Mouse (Mus musculus): ENCODE data around the gene Cox7a2.

Cox7a2 gene

DNA sequence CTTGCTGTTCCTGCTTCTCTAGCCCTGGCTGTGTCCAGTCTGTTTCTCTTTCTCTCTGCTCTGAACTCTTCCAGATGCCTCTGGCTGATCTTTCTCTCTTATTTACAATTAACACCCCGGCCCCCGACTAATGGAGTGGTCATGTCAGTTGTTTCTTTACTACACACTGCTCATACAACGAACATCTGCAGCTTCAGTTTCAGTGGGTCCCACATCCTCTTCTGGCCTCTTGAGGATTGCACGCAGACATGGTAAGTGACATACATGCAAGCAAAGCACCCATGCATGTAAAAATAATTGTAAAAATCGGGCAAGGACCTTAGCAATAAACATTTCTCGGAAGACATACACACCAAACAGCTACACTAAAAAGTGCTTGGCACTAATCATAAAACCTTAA lies 24.1 kb downstream of the Cox7a2 start:
- in situ Hi-C loops (cut with MseI, MboI), result no loop called here

DNA sequence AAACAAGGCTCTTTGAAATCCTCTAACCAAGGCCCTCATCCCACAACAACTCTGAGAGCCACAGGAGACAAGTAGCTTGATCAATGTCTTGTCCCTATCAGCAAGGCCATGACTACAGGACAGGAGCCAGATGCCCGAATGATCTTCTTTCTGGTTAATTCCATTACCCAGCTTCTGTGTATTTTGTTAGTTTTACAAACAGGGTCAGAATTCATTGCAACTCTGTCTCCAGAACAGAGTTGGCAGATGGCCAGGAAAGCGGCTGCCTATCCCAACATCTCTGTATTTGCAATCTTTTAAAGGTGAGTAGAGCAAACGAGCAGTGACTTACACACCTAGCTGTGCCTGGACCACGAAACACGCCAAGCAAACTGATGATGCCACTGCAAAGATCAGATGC lies 29.4 kb downstream of the Cox7a2 start:
- in situ Hi-C loops (cut with MseI, MboI), result no loop called here

DNA sequence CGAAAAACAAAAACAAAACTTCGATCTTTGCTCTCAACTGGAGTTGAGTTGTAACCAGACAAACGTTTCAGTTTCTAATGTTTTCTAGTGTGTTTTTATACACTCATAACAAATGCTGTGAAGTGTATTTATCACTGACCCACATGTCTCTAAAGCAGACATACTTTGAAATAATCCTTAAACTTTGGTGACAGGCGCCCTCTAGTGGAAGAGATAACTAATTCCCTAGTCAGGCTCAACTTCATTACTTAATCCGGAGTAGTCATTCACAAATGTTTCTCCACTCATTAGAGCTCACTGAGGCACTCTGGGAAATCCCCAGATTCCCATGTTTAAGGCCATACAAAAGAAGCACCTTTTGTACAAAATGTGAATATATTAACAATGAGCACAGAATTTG lies 36.6 kb downstream of the Cox7a2 start:
- in situ Hi-C loops (cut with MseI, MboI), result loop anchor here (10.0 kb wide), 2 partner anchors 678 to 948 kb away; no protein-coding TSS in a partner anchor

DNA sequence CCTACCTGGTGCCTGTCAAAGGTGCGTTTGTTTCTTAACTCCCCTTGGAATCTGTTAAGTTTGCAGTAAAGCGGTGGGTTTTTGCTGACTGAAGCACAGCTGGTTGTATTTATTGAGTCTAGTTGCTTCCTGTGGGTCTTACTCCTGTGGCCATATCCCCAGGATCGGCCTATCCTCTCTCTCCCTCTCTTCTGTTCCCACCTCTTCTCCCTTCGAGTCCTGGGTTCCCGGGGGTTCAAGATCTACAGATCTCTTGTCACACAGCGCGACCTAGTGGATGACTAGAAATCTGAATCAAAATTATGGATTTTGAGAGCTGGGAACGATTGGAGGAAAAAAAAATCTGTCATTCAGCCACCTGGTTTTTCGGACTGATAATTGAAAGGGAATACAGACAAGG lies 38.6 kb downstream of the Cox7a2 start:
- in situ Hi-C loops (cut with MseI, MboI), result loop anchor here (10.0 kb wide), 2 partner anchors 676 to 946 kb away; no protein-coding TSS in a partner anchor

DNA sequence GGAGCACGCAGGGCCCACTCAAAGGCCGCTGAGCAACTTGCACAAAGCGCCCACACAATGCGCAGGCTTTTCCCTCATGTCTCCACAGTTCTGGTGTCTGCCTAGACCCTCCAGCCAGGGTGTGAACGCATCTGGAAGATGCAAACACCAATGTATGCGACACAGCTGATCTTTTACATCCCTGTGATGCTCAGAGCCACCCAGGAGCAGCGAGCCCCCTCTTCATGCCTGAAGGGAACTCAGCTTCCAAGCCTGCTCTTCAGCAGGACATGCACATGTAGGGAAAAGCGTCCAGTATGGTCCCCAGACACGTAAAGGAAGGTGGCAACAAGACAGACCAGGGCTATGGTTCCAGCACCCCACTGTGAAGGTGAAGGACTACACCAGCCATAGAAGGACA lies 39.5 kb downstream of the Cox7a2 start:
- in situ Hi-C loops (cut with MseI, MboI), result loop anchor here (10.0 kb wide), 2 partner anchors 675 to 945 kb away; no protein-coding TSS in a partner anchor

DNA sequence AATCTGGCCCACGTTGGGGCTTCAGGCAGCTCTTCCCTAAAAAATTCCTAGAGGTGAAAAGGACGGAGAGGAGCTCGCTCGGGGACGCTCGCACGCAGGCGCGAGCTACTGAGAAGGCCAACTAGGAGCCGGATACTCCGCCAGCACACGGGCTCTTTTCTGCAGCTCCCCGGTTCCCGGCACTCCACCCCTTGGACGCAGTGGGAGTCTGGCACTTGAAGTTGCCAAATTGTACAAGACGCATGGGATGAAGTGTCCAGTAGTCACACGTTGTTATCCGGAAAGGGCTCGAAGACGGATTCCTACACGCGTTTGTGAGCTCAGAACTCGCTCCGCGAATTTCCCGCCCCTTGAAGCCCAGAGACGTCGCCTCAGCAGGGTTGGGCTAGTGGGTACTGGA lies 40.2 kb downstream of the Cox7a2 start:
- in situ Hi-C loops (cut with MseI, MboI), result loop anchor here (10.0 kb wide), 4 partner anchors 265 to 935 kb away; no protein-coding TSS in a partner anchor

DNA sequence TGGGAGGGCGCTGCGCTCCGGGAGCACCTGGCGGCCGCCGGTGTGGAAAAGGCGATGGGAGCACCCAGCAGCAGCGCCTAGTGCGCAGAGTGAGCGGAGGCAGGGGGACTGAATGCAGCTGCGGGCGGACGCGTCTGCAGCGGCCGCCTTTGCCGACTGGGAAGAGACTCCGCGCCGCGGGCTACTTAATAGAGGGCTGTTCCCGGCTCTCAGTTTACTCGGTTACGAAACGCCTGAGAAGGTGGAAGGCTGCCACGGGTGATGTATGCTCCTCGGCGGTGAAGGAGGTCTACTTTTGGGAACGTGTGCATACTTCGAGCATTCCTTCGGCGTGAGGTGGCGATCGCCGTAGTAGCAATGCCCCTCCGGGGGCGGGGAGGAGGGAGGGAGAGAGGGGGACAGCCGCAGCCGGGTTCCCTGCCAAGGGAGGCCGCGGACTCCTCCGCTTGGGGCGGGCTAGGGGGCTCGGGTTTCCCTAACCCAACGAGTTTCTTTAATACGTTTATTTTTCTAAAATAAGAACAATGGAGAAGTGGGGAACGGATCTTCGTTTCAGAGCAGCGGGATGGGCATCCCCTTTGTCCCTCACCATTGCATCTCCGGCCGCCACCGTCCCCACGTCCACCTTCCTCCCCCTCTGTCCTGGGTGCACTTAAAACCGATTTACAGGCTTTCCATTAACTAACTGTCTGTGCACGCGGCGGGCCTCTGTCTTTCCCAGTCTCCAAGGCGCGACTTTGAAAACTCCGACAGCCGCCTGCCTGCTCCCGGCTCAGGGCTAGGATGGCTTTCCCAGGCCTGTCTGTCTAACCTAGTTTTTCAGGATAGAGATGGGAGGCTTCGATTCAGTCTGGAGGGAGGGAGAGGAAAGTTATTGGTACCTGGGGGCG lies 41.0 kb downstream of the Cox7a2 start, which contains the start of gene Col12a1:
TSS of gene Col12a1 (minus strand) at position 351 of the 890 bp plus-strand sequence.
- in situ Hi-C loops (cut with MseI, MboI), result loop anchor here (10.0 kb wide), 4 partner anchors 264 to 934 kb away; no protein-coding TSS in a partner anchor

DNA sequence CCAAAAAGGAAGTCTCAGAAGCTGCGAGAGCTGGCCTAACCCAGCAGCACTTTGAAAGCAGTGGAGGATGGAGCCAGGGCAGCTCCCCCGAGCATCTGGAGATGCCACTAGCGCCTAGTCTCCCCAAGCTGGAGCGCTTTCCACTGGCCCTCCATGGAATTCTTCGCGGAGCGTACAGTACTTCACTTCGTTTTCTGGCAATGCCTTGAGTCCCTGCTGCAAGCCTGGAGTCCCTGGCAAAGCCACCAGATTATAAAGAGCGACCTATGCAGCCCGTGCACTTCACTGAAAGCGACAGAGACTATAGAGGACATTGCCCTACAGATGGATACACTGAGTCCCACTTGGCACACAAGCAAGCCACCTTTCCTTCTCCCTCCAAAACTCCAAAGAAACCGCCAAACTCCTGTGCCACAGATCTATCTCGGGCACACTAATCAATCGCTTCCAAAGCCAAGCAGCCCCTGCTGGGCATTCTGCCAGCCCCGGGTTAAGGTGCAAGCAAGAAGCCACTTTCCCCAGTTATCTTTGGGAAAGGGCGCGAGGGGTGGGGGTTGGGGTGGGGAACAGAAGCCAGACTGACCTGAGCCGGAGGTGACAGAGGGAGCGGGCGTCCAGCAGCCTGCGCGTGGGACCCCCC lies 41.7 kb downstream of the Cox7a2 start:
- in situ Hi-C loops (cut with MseI, MboI), result loop anchor here (10.0 kb wide), 4 partner anchors 263 to 933 kb away; no protein-coding TSS in a partner anchor

DNA sequence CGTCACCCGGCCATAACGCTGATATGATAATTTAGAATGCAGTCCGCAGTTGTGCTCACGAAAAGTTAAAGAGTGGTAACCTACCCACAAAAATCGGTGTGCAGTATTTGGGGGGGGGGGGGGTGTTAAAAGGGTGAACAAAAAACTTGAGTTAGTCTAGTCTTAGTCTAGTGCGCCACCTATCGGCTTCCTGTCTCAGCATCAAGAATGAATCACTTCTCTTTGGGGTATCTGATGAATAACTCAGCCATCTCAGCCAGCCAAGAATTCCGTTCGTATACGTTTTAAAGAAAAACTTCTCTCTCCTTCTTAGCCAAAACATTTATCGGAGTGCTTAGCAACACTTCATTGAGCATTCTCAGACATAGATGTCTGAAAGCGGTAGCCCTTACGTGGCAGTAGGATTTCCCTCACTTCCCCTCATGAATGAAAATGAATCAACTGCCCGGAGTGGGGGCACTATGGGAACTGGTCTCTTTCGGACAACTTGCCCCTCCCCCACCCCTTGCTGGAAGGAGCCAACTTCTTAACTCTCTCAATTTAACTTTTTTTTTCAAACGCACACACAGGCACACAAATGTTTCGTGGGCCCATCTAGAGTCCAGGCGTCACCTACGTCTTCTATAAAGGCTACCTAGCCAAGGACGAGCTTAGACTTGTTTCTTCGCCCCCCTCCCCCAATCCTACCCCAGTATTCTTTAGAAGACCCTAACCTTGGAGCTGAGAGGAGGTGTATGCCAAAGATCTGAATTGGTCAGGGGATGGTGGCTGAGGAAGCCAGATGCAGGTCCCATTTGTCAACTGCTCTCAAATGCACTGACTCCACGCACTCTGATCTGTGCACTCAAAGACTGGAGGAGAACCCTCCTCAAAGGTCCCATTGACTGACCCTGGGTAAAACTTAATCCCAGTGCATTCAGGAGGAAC lies 42.5 kb downstream of the Cox7a2 start:
- in situ Hi-C loops (cut with MseI, MboI), result loop anchor here (10.0 kb wide), 4 partner anchors 262 to 932 kb away; no protein-coding TSS in a partner anchor

DNA sequence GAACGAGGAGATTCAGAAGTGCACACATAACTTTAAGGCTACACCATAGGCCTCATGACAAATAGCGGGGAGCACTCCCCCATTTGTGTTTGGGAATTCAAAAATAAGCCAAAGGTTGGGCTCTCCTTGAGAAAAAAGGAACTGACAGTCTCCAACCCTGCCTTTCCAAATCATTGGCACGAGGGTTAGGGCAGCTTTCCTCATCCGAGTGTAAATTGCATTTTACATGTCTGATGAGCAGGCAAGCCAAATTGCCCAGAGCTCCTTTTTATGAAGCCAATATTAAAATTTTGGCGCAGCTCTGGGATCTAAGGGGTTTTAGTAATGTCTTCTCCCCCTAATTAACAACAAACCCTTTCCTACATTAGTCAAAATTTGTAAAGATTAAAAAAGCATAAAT lies 43.2 kb downstream of the Cox7a2 start:
- in situ Hi-C loops (cut with MseI, MboI), result loop anchor here (10.0 kb wide), 4 partner anchors 262 to 932 kb away; no protein-coding TSS in a partner anchor

DNA sequence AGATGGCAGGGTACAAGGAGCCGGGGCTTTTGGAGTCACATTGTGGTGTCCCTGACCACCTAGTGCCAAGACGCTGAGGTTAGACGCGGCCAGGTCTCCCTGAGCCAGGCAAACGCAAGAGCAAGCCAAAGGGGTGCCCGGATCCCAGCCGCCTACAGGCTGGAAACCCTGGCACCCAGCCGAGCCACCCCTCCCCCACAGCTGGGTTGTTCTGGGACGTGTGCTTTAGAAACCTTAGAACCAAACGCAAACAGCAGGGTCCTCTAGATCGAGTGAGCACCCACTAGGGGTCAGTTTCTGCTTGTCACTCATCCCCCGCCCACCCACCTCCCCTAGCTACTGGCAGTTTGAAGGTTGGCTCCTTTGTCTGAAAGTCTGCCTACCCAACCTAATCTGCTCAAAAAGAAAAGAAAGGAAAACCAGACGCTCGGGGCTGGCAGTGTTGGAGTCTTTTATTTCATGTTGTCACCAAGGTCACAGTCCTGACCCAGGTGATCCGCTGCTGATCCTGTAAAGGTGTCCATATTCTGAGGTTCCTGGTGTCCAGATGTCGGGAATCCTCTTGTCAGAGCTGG lies 45.1 kb downstream of the Cox7a2 start:
- in situ Hi-C loops (cut with MseI, MboI), result loop anchor here (10.0 kb wide), 4 partner anchors 260 to 930 kb away; no protein-coding TSS in a partner anchor
